Mouse (Mus musculus) C2C12 (cell line): ENCODE results near the gene Rnase10. TPM values are rescaled to one million over a fixed set of nuclear protein-coding genes. Genes with fewer than 3 reads are reported as not detected.

Source experiments
- H3K27me3 ChIP-seq: one replicate; pipeline ENCODE4 v1.6.1; 2011; ENCODE audit not compliant: control insufficient read depth, insufficient read depth, insufficient read length
- H3K36me3 ChIP-seq: one replicate; pipeline ENCODE4 v1.6.1; 2011; ENCODE audit not compliant: control insufficient read depth, insufficient read depth
- H3K4me3 ChIP-seq: one replicate; pipeline ENCODE4 v1.5.1; 2011; ENCODE audit warnings: mild to moderate bottlenecking, control low read depth; ENCODE audit not compliant: poor library complexity, insufficient read depth, severe bottlenecking
- H3K79me2 ChIP-seq: one replicate; pipeline ENCODE4 v1.6.1; 2011; ENCODE audit not compliant: control insufficient read depth, insufficient read depth
- H3K79me3 ChIP-seq: one replicate; pipeline ENCODE4 v1.6.1; 2011; ENCODE audit warnings: low read depth, control low read depth
- H3ac ChIP-seq: one replicate; pipeline ENCODE3; 2011; ENCODE audit warnings: low read depth; ENCODE audit not compliant: control insufficient read depth, insufficient read length
- CEBPB ChIP-seq: IDR thresholded peaks from one replicate; pipeline ENCODE4 v1.6.1; 2011; ENCODE audit warnings: low read depth, mild to moderate bottlenecking, control low read depth, moderate library complexity
- CTCF ChIP-seq: IDR thresholded peaks from one replicate; pipeline ENCODE4 v1.5.1; 2011; ENCODE audit not compliant: control insufficient read depth, insufficient read depth, insufficient read length
- FOSL1 ChIP-seq: IDR thresholded peaks from one replicate; pipeline ENCODE4 v1.8.0; 2011; ENCODE audit warnings: mild to moderate bottlenecking, low read length; ENCODE audit not compliant: poor library complexity, insufficient read depth, severe bottlenecking
- MAX ChIP-seq: IDR thresholded peaks from one replicate; pipeline ENCODE4 v1.6.1; 2011; ENCODE audit warnings: mild to moderate bottlenecking, control low read depth
- MYOD1 ChIP-seq: IDR thresholded peaks from one replicate; pipeline ENCODE4 v1.6.1; 2011; ENCODE audit warnings: low read depth; ENCODE audit not compliant: control insufficient read depth, insufficient read length
- MYOG ChIP-seq: IDR thresholded peaks from one replicate; pipeline ENCODE4 v1.6.1; 2011; ENCODE audit not compliant: control insufficient read depth, insufficient read length; ENCODE audit errors: extremely low read depth
- USF1 ChIP-seq: IDR thresholded peaks from one replicate; pipeline ENCODE4 v1.6.1; 2011; ENCODE audit warnings: low read depth, mild to moderate bottlenecking, control low read depth, moderate library complexity
- polyA plus RNA-seq: library from polyadenylated mRNA; unstranded; fragments of >200 nt; fragmentation: generic; extraction: Trizol; gene quantifications from one replicate; pipeline ENCODE4 v1.2.1, GENCODE M21; 2012; ENCODE audit warnings: missing spikeins

Rnase10 gene
- polyA plus RNA-seq, 1 experiment, result 0.19 TPM

GRCm38 (mm10) chr14:51023457-51023856 lies 15.9 kb downstream of the Rnase10 start:
- H3K79me2 ChIP-seq, result no peaks in the 10 kb centered on the region
- TF ChIP-seq CTCF (no peak), MYOG (no peak), MYOD1 (no peak), USF1 (no peak), CEBPB (no peak), MAX (no peak), FOSL1 (no peak)
- no peak overlapping the region for H3K4me3 ChIP-seq
- no peaks in the 10 kb centered on the region for H3K27me3 ChIP-seq
- H3K36me3 ChIP-seq, result no peaks in the 10 kb centered on the region
- no peaks in the 10 kb centered on the region for H3K79me3 ChIP-seq
- H3ac ChIP-seq, result no peak overlapping the region

GRCm38 (mm10) chr14:51024820-51025219 lies 17.3 kb downstream of the Rnase10 start:
- TF ChIP-seq MYOG (no peak), FOSL1 (no peak), CEBPB (no peak), MYOD1 (no peak), USF1 (no peak), MAX (no peak), CTCF (no peak)
- Histone ChIP-seq H3K79me3 (no peaks in the 10 kb centered on the region), H3K36me3 (no peaks in the 10 kb centered on the region), H3ac (no peak overlapping the region), H3K27me3 (no peaks in the 10 kb centered on the region), H3K4me3 (no peak overlapping the region), H3K79me2 (no peaks in the 10 kb centered on the region)

DNA sequence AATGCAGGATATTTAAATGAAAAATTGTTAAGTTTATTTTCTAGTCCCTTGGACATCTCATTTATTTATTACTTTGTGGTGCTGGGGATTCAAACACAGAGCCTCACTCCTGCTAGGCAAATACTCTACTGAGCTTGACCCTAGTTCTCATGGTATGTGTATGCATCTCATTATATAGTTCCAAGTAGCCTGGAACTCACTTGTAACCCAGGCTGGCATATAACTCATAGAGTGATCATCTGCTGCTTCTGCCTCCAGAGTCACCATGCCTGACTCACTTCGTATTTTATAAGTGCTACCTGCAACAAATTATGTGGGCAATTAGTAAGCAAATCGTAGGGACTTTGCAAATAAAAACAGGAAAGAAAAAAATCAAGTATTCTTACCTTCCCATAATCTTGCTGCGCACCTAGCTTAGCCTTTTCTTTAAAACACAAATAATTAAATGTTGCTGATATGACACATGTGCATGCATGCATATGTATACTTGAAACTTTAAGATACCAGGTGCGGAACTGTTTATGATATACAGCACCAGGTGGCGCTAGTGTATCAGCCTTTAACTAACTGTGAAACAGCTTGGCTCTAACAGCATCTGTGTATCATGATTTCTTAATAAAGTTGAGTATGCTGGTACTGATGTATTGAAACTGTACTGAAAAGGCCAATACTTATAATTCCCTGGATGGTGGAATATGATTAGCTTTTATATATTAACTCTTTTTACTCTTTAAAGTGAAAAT lies 19.0 kb downstream of the Rnase10 start:
- Histone ChIP-seq H3ac (no peak overlapping the region), H3K27me3 (no peaks in the 10 kb centered on the region), H3K4me3 (no peak overlapping the region), H3K79me2 (no peaks in the 10 kb centered on the region), H3K79me3 (no peaks in the 10 kb centered on the region), H3K36me3 (no peaks in the 10 kb centered on the region)
- TF ChIP-seq MAX (no peak), MYOG (no peak), MYOD1 (no peak), CEBPB (no peak), CTCF (no peak), FOSL1 (no peak), USF1 (no peak)

DNA sequence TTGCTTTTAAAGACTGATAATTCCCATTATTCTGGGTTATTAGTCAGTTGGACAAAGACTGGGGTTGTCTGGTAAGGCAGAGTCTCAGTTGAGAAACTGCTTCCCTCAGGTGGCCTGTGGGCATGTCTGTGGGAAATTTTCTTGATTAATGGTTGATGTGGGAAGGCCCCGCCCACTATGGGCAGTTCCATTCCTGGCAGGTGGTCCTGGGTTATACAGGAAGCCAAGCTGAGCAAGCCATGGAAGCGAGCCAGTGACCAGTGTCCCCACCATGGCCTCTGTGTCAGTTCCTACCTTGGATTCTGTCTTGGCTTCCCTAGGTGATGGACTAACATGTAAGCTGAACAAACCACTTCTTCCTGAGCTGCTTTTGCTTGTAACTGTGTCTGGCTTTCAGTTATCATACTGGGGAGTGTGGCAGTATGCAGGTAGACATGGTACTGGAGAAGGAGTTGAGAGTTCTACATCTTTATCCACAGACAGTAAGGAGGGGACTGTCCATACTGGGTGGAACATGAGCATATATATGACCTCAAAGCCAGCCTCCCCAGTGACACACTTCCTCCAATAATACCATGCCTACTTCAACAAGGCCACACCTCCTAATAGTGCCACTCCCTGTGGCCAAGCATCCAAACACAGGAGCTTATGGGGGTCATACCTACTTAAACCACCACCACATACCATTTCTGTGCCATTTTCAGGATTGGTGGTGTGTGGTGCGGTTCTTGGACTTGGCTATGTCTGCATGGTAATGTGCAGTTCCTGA lies 20.0 kb downstream of the Rnase10 start:
- no peak for TF ChIP-seq MAX
- TF ChIP-seq MYOG, result no peak
- no peak for TF ChIP-seq MYOD1
- no peak for TF ChIP-seq USF1
- no peak for TF ChIP-seq FOSL1
- TF ChIP-seq CEBPB, result no peak
- no peak for TF ChIP-seq CTCF
- Histone ChIP-seq H3K79me3 (no peaks in the 10 kb centered on the region), H3ac (no peak overlapping the region), H3K4me3 (no peak overlapping the region), H3K27me3 (no peaks in the 10 kb centered on the region), H3K36me3 (no peaks in the 10 kb centered on the region), H3K79me2 (no peaks in the 10 kb centered on the region)

GRCm38 (mm10) chr14:51035206-51035605 lies 27.7 kb downstream of the Rnase10 start:
- TF ChIP-seq MYOG, result no peak
- TF ChIP-seq MAX, result no peak
- no peak for TF ChIP-seq CEBPB
- TF ChIP-seq USF1, result no peak
- H3ac ChIP-seq, result no peak overlapping the region
- H3K27me3 ChIP-seq, result no peaks in the 10 kb centered on the region
- no peaks in the 10 kb centered on the region for H3K79me2 ChIP-seq
- no peaks in the 10 kb centered on the region for H3K79me3 ChIP-seq
- no peak overlapping the region for H3K4me3 ChIP-seq
- H3K36me3 ChIP-seq, result no peaks in the 10 kb centered on the region

- peak; percentile 86 for TF ChIP-seq MYOD1
- TF ChIP-seq FOSL1, result no peak
- no peak for TF ChIP-seq CEBPB
- no peak for TF ChIP-seq MYOG
- H3ac ChIP-seq, result no peak overlapping the region
Observed at GRCm38 (mm10) chr14:51036214-51036613, 28.7 kb downstream of the Rnase10 start.

More at GRCm38 (mm10) chr14:51036214-51036613, 28.7 kb downstream of the Rnase10 start:
- H3K4me3 ChIP-seq, result no peak overlapping the region
- no peaks in the 10 kb centered on the region for H3K27me3 ChIP-seq
- H3K79me2 ChIP-seq, result no peaks in the 10 kb centered on the region
- no peaks in the 10 kb centered on the region for H3K79me3 ChIP-seq
- H3K36me3 ChIP-seq, result no peaks in the 10 kb centered on the region
